Mouse (Mus musculus): ENCODE data around the gene Nsd2.
"Not testable (repeated sequence)": the region's sequence is repeated elsewhere in the genome, so short reads cannot be mapped to it uniquely, and the experiment has no call there.

Nsd2 gene

DNA sequence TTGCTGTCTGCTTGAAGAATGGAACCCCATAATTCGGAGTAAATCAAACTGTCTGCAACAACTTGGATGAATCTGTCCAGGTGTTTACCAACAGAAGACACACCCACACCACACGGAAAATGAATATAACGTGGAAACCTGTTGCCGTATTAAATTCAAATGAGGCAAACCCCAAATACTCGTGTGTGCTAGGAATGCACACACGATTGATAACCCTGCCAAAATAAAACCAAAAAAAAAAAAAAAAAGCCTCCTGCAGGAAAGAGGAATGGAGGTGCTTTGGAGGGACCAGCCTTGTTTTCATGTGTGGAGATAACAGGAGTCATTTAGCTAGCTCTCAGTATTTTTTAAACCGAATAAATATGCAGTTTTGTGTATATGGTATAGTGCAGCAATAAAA, 114.4 kb downstream of the Nsd2 start:
- DNase-seq: no peak

GRCm38 (mm10) chr5:33935700-33936111, 115.2 kb downstream of the Nsd2 start:
- DNase-seq: no peak

DNA sequence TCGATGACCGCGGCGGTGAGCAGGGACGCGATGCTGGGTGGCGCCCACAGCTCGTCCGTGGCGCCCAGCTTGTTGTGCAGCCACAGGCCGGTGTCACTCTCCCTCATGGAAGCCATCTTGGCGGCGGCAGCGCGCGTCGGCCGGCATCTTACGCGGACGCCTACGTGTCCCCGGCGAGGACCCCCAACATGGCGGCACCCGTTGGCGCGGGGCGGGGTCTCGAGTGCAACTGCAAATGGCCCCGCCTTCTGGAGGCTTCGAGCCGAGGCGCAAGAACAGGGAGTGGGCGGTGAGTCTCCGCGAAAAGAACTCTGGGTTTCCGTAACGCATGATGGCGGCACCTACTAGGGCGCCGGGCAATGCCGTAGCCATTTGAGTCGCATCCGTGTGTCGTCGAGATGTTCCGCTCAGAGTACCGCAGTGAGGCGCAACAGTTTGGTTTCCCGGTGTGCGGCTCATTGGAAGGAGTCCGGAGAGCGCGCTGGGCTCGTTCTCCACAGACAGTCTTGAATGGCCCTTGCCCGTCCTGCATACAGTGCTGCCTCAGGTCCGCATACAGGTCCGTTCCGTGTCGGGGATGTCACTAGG, 115.7 kb downstream of the Nsd2 start, which contains the start of gene Nelfa:
Gene Nelfa, minus strand, starts transcription at position 294 of the 588 bp plus-strand sequence.
- peak; percentile 99 for DNase-seq

DNA sequence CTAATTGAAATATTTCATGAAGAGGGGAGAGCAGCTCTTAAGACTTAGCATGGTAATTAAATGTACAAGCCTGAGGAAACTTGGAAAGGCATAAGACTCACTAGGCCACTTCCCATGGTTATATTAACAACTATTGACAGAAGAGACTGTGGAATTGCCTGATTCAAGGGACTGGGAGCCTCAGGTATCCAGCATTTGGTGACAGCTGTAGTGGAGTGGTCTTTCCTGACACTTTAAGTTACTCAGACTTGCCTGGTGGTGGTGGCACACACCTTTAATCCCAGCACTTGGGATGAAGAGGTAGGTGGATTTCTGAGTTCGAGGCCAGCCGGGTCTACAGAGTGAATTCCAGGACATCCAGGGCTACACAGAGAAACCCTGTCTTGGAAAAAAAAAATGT, 116.7 kb downstream of the Nsd2 start:
- DNase-seq: no peak

DNA sequence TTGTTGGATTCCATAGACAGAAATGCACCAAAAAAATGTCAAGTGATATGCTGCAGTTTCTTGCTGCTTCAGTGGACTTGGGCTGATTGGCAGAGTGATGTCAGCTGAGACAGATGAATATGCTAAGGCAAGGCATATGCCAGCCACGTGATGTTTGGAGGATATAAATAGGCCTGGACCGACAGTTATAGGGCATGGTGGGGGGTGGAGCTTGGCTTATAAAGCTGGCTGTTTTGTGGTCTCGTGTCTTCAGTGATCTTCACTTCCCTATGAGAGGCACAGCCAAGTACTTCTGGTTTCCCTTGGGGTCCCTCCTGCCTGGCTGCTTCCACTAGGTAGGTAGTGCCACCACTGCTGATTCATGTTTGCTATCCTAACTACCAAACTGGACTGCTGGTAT, 117.9 kb downstream of the Nsd2 start:
- DNase-seq: peak; percentile 24

DNA sequence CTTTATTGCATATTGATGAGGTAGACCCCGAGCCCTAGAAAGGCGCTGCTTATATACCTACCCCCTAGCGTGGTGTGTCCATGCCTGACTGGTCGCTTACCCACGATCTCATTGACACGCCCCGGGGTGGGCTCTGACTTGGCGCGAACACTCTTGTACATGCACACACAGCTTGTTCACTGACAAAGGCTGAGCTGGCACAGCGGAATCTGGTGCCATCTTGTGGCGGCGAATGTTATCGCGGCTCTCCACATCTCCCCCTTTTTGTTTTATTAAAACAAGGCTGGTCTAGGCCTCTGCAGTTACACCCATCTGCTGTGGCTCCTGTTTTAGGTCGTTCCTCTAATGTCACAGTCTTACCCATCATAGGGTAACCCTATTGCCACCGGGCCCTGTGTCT, 126.5 kb downstream of the Nsd2 start:
- not testable (repeated sequence) for DNase-seq
